Comparison of ENCODE assay signal across 8 mouse cellular contexts in the genomic region with DNA sequence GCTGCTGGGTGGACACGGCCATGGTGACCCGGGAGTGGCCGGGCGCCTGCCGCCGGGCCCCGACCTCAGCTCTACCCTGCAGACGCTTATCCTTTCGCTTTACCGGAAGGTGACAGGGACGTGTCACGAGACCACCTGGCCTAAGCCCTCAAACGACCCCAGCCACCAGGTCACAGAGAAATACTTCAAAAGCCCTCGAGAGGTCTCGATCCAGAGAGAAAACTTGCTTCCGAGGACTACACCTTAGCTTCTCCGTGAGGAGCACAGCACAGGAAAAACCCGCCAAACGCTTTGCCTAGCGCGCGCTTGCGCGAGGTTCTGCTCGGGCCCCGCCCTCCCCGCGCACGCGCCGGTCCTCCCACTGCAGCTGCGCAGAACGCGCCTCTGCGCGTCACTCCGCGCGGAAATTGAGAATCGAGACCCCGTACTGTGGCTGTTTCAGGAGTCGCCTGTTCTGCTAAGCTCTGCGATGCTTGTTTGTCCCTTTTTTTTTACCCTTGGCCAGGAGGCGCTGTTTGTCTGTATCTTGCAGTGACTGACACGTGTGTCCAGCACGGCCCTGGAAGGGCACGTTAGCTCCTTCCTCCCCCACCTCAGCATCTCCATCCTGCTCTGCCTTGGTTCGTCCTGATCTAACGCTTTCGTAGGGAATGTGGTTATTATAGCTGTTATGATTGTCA. TPM values are rescaled to one million over a fixed set of nuclear protein-coding genes. Genes with fewer than 3 reads are reported as not detected.
A peak's percentile ranks its signal among the peaks of the same experiment; 100 is the strongest.
DNase-seq lines count a peak whose midpoint lies in the region; ATAC-seq lines count a peak whose summit lies in the region.

A gene (minus strand): TSS at position 320 of the 680 bp plus-strand sequence.

- H3K36me3 ChIP-seq in hindbrain, embryonic 14.5 days (replicated peaks; ENCODE audit: control insufficient read depth, insufficient read depth), result no peaks in the 10 kb centered on the region

- peak; percentile 89 for ATAC-seq in hindbrain, embryonic 14.5 days (ENCODE audit: low FRiP score)

- H3K27me3 ChIP-seq in hindbrain, embryonic 14.5 days (ENCODE audit: control insufficient read depth, insufficient read depth, low read length), result no peaks in the 10 kb centered on the region

- H3K4me3 ChIP-seq in hindbrain, embryonic 14.5 days (replicated peaks; ENCODE audit: low read length), result peak within 1 kb of the TSS; percentile 66

- WGBS in hindbrain, embryonic 14.5 days, result under 1% methylated on average over 50 of the region's 50 CpGs

- peak within 1 kb of the TSS; percentile 79 for H3K9ac ChIP-seq in hindbrain, embryonic 14.5 days

- peaks cover 12% of the 10 kb centered on the region; the same call in 1 of the 2 replicates for H3K4me1 ChIP-seq in hindbrain, embryonic 14.5 days (replicated peaks; ENCODE audit: control insufficient read depth, insufficient read depth, low read length)

- H3K4me2 ChIP-seq in hindbrain, embryonic 14.5 days (replicated peaks), result peak within 1 kb of the TSS; percentile 99

- no peaks in the 10 kb centered on the region for H3K9me3 ChIP-seq in hindbrain, embryonic 14.5 days (ENCODE audit: control insufficient read depth, low read length)

- H3K27ac ChIP-seq in hindbrain, embryonic 14.5 days, result peak within 1 kb of the TSS; percentile 22; the same call in 1 of the 2 replicates

- DNase-seq in NIH3T3 (ENCODE audit: low read depth), result peak; percentile 93
- DNase-seq in cerebellum, postnatal 10 days, result peak; percentile 94 to 95
- DNase-seq in frontal cortex, postnatal 25 days (ENCODE audit: low spot score in 2 of 2), result peak; percentile 69 to 72
- DNase-seq in hindbrain, embryonic 14.5 days (ENCODE audit: low spot score), result peak; percentile 94
- peak; percentile 86 to 87 for DNase-seq in layer of hippocampus, postnatal 36 days
- peak; percentile 89 for DNase-seq in lung, postnatal 36 days
- peak; percentile 91 for DNase-seq in retina, postnatal 1 day
- peak; percentile 81 to 86 for DNase-seq in urinary bladder, adult 18-20 months (ENCODE audit: low spot score in 2 of 2)

RNA-seq across cellular contexts. Expression of the gene that starts here (rescaled TPM):
- 22.2 and 24.2 TPM in 2 replicates for polyA plus RNA-seq in hindbrain, embryonic 14.5 days (2014; fragmentation: Nextera tagmentation; extraction: Ambion mirVana)
- 1 to 10 TPM; 5.3 to 5.5 TPM for total RNA-seq in layer of hippocampus, postnatal 36 days (2021)

Comparison
In these comparisons a context has a peak if more than half of its experiments do, and no peak if none do; other contexts are left out.
1. Peak in every context shown above with its lines: DNase-seq, ATAC-seq, H3K4me3 ChIP-seq and H3K27ac ChIP-seq.